Mouse (Mus musculus) olfactory bulb, adult 2 months (tissue): ENCODE measurements around the gene Erg. TPM values are rescaled to one million over a fixed set of nuclear protein-coding genes. Genes with fewer than 3 reads are reported as not detected.

Experiments
- H3K27ac ChIP-seq: fragments of 200-500 bp; 2 replicates; pipeline ENCODE4 v1.5.1; 2012; ENCODE audit warnings: low read depth, low read length; ENCODE audit not compliant: insufficient read depth
- H3K4me1 ChIP-seq: fragments of 200-500 bp; 2 replicates; pipeline ENCODE4 v1.6.1; 2012; ENCODE audit warnings: low read length; ENCODE audit not compliant: control insufficient read depth, insufficient read depth
- H3K4me3 ChIP-seq: fragments of 200-500 bp; 2 replicates; pipeline ENCODE4 v1.5.1; 2012; ENCODE audit warnings: mild to moderate bottlenecking, low read depth, low read length, moderate library complexity; ENCODE audit not compliant: insufficient read depth
- CTCF ChIP-seq: fragments of 200-500 bp; IDR thresholded peaks from 2 replicates; pipeline ENCODE4 v1.5.1; 2012; ENCODE audit warnings: low read depth, mild to moderate bottlenecking, low read length, moderate library complexity; ENCODE audit not compliant: insufficient read depth
- POLR2A ChIP-seq: fragments of 200-500 bp; IDR thresholded peaks from 2 replicates; pipeline ENCODE4 v1.6.1; 2012; ENCODE audit warnings: mild to moderate bottlenecking, low read depth, low read length, moderate library complexity; ENCODE audit not compliant: insufficient read depth
- WGBS: fragments of 180-500 bp; shearing (Covaris S2); methylation state at CpG from one replicate; pipeline ENCODE4 v1.1.7; 2018; 5-methylcytosine and 5-hydroxymethylcytosine counted together
- polyA plus RNA-seq: library from polyadenylated mRNA; stranded (reverse); fragments of >200 nt; gene quantifications from 2 replicates; pipeline ENCODE4 v1.2.4, GENCODE M21; 2012; ENCODE audit warnings: low replicate concordance; ENCODE audit not compliant: missing spikeins, insufficient read depth, insufficient read length

Erg gene
- polyA plus RNA-seq, 1 experiment, result not detected

- no peak overlapping the region for H3K27ac ChIP-seq
- peaks cover 2% of the 10 kb centered on the region; the same call in 1 of the 2 replicates for H3K4me1 ChIP-seq
- TF ChIP-seq POLR2A (no peak), CTCF (no peak)
- H3K4me3 ChIP-seq, result no peak overlapping the region
- WGBS, result 95% methylated on average over 3 of the region's 3 CpGs
Observed at GRCm38 (mm10) chr16:95429851-95430250, 156.5 kb downstream of the Erg start.

GRCm38 (mm10) chr16:95428239-95428638 is 158.2 kb downstream of the Erg start:
- Histone ChIP-seq H3K4me3 (no peak overlapping the region), H3K27ac (no peak overlapping the region), H3K4me1 (peaks cover 2% of the 10 kb centered on the region)
- TF ChIP-seq POLR2A, result no peak
- TF ChIP-seq CTCF, result no peak
- WGBS, result 92% methylated on average over 5 of the region's 5 CpGs

GRCm38 (mm10) chr16:95427512-95427911 is 158.9 kb downstream of the Erg start:
- Histone ChIP-seq H3K27ac (no peak overlapping the region), H3K4me3 (no peak overlapping the region), H3K4me1 (peaks cover 4% of the 10 kb centered on the region)
- WGBS, result 93% methylated on average over 10 of the region's 10 CpGs
- TF ChIP-seq POLR2A (no peak), CTCF (no peak)

GRCm38 (mm10) chr16:95422658-95423073 is 163.7 kb downstream of the Erg start:
- no peak for TF ChIP-seq POLR2A
- TF ChIP-seq CTCF, result no peak
- H3K27ac ChIP-seq, result no peak overlapping the region
- H3K4me1 ChIP-seq, result peaks cover 2% of the 10 kb centered on the region
- H3K4me3 ChIP-seq, result no peak overlapping the region
- WGBS, result 70% methylated on average over 5 of the region's 5 CpGs

- 63% methylated on average over 7 of the region's 7 CpGs for whole genome bisulfite sequencing
- H3K4me1 ChIP-seq, result peaks cover 2% of the 10 kb centered on the region
- TF ChIP-seq POLR2A, result no peak
- TF ChIP-seq CTCF, result no peak
- no peak overlapping the region for H3K4me3 ChIP-seq
- H3K27ac ChIP-seq, result no peak overlapping the region
Observed at GRCm38 (mm10) chr16:95421235-95421886, 165.0 kb downstream of the Erg start.

GRCm38 (mm10) chr16:95415921-95416320 is 170.5 kb downstream of the Erg start:
- 87% methylated on average over 4 of the region's 4 CpGs for WGBS
- peaks cover 3% of the 10 kb centered on the region; the same call in 1 of the 2 replicates for H3K4me1 ChIP-seq
- no peak overlapping the region for H3K27ac ChIP-seq
- no peak for TF ChIP-seq POLR2A
- no peak for TF ChIP-seq CTCF
- H3K4me3 ChIP-seq, result no peak overlapping the region

GRCm38 (mm10) chr16:95415372-95415771 is 171.0 kb downstream of the Erg start:
- no peak overlapping the region for H3K4me3 ChIP-seq
- H3K4me1 ChIP-seq, result peaks cover 3% of the 10 kb centered on the region; the same call in 1 of the 2 replicates
- 49% methylated on average over 9 of the region's 9 CpGs for WGBS
- H3K27ac ChIP-seq, result no peak overlapping the region
- TF ChIP-seq CTCF (no peak), POLR2A (no peak)

- WGBS, result 56% methylated on average over 3 of the region's 3 CpGs
- peaks cover 3% of the 10 kb centered on the region; the same call in 1 of the 2 replicates for H3K4me1 ChIP-seq
- no peak overlapping the region for H3K4me3 ChIP-seq
- H3K27ac ChIP-seq, result no peak overlapping the region
- no peak for TF ChIP-seq CTCF
- no peak for TF ChIP-seq POLR2A
Observed at GRCm38 (mm10) chr16:95413401-95413959, 172.9 kb downstream of the Erg start.

GRCm38 (mm10) chr16:95408096-95408495 is 178.3 kb downstream of the Erg start:
- H3K4me1 ChIP-seq, result peaks cover 2% of the 10 kb centered on the region; the same call in 1 of the 2 replicates
- no peak for TF ChIP-seq CTCF
- TF ChIP-seq POLR2A, result no peak
- H3K27ac ChIP-seq, result no peak overlapping the region
- no peak overlapping the region for H3K4me3 ChIP-seq
- 63% methylated on average over 14 of the region's 14 CpGs for WGBS
